Mouse (Mus musculus) heart, postnatal 10 days (tissue): ENCODE measurements around the gene Trim29. TPM values are rescaled to one million over a fixed set of nuclear protein-coding genes. Genes with fewer than 3 reads are reported as not detected.

Experiments
- DNase-seq, 2 experiments: peaks; one replicate each; pipeline ENCODE4 v3.0.0; 2021
- intact Hi-C: fragments of 180-260 bp; cut with DNase I; formaldehyde crosslinking; loops from one replicate; pipeline ENCODE4 v1.15.1; 2025
- total RNA-seq, 2 experiments: library from RNA; stranded (reverse); gene quantifications; 2 replicates each; pipeline ENCODE4 v1.2.3; 2021

The Trim29 gene
- total RNA-seq = under 1 TPM; 0.12 to 0.17 TPM

- DNase-seq = no peak
- intact Hi-C loops = no loop called here
These were observed at the start of gene Trim29 for GRCm38 (mm10) chr9:43310538-43310937. Gene Trim29, plus strand, starts transcription at chr9:43310848.

- intact Hi-C loops = no loop called here
- no peak for DNase-seq
These were observed 49.3 kb upstream of the Trim29 start for GRCm38 (mm10) chr9:43261124-43261907.

- intact Hi-C loops = no loop called here
- no peak for DNase-seq
These were observed 48.7 kb upstream of the Trim29 start for GRCm38 (mm10) chr9:43261941-43262340.

GRCm38 (mm10) chr9:43262390-43262789 lies 48.3 kb upstream of the Trim29 start:
- intact Hi-C loops = no loop called here
- no peak for DNase-seq

- no peak for DNase-seq
- intact Hi-C loops = no loop called here
These were observed 47.7 kb upstream of the Trim29 start for GRCm38 (mm10) chr9:43262811-43263550.

GRCm38 (mm10) chr9:43263946-43264451 lies 46.6 kb upstream of the Trim29 start:
- DNase-seq = peak; percentile 79
- intact Hi-C loops = loop anchor here (2.0 kb wide), 1 partner anchor 25 kb away; the partner anchor contains the start of gene Oaf

- intact Hi-C loops = loop anchor here (2.0 to 5.0 kb wide), 2 partner anchors 26 to 43 kb away; partner anchors contain the start of gene Oaf
- no peak for DNase-seq
These were observed 45.5 kb upstream of the Trim29 start for GRCm38 (mm10) chr9:43265194-43265593.

GRCm38 (mm10) chr9:43267357-43267756 lies 43.3 kb upstream of the Trim29 start:
- intact Hi-C loops = loop anchor here (5.0 kb wide), 1 partner anchor 45 kb away; no protein-coding TSS in a partner anchor
- DNase-seq = no peak

GRCm38 (mm10) chr9:43269166-43269565 lies 41.5 kb upstream of the Trim29 start:
- intact Hi-C loops = loop anchor here (5.0 kb wide), 1 partner anchor 47 kb away; no protein-coding TSS in a partner anchor

GRCm38 (mm10) chr9:43270723-43271252 lies 39.9 kb upstream of the Trim29 start:
- intact Hi-C loops = no loop called here
- no peak for DNase-seq

More at GRCm38 (mm10) chr9:43269166-43269565, 41.5 kb upstream of the Trim29 start:
- DNase-seq = no peak

GRCm38 (mm10) chr9:43271761-43272518 lies 38.7 kb upstream of the Trim29 start:
- intact Hi-C loops = no loop called here

GRCm38 (mm10) chr9:43273735-43274134 lies 36.9 kb upstream of the Trim29 start:
- peak; percentile 44 to 54 for DNase-seq
- intact Hi-C loops = no loop called here

More at GRCm38 (mm10) chr9:43271761-43272518, 38.7 kb upstream of the Trim29 start:
- DNase-seq = no peak

- DNase-seq = peak; percentile 89 to 93
- intact Hi-C loops = loop anchor here (1.0 to 5.0 kb wide), 3 partner anchors 63 to 282 kb away; no protein-coding TSS in a partner anchor
These were observed 26.4 kb upstream of the Trim29 start for GRCm38 (mm10) chr9:43284284-43284683.

- no peak for DNase-seq
- intact Hi-C loops = no loop called here
These were observed 25.4 kb upstream of the Trim29 start for GRCm38 (mm10) chr9:43285281-43285680.

GRCm38 (mm10) chr9:43286870-43287269 lies 23.8 kb upstream of the Trim29 start:
- intact Hi-C loops = no loop called here
- DNase-seq = peak; percentile 68 to 82

GRCm38 (mm10) chr9:43293058-43293457 lies 17.6 kb upstream of the Trim29 start:
- intact Hi-C loops = no loop called here
- DNase-seq = no peak

- DNase-seq = no peak
- intact Hi-C loops = no loop called here
These were observed 10.3 kb upstream of the Trim29 start for GRCm38 (mm10) chr9:43300394-43300793.

- intact Hi-C loops = no loop called here
- no peak for DNase-seq
These were observed 7.7 kb upstream of the Trim29 start for GRCm38 (mm10) chr9:43302989-43303388.

GRCm38 (mm10) chr9:43305882-43306281 lies 4.8 kb upstream of the Trim29 start:
- DNase-seq = no peak
- intact Hi-C loops = no loop called here
